Mouse (Mus musculus): Measurements from ENCODE around the gene Dact2. TPM values are rescaled to one million over a fixed set of nuclear protein-coding genes. Genes with fewer than 3 reads are reported as not detected.

The Dact2 gene
- total RNA-seq, 2 experiments from 2014 or later: 1.8 to 1.9 TPM

DNA sequence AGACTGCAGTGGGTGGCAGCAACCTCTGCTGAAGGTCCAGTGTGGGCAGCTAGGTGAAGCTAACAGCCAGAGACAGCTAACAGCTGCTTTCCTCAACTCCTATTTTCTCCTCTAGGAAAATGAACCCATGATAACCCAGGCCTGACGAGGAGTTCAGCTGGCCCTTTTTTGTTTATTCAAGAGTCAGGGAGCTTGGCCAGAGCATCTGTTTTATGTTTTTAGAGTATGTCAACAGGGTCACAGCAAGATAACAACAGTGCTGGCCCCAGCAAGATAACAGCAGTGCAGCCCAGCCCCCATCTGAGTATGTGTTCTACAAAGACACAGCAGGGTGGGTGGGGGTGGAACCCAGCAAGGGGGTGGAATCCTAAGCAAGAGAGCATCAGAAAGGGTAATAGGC, 30.6 kb downstream of the Dact2 start:
- peak; percentile 27 for DNase-seq

DNA sequence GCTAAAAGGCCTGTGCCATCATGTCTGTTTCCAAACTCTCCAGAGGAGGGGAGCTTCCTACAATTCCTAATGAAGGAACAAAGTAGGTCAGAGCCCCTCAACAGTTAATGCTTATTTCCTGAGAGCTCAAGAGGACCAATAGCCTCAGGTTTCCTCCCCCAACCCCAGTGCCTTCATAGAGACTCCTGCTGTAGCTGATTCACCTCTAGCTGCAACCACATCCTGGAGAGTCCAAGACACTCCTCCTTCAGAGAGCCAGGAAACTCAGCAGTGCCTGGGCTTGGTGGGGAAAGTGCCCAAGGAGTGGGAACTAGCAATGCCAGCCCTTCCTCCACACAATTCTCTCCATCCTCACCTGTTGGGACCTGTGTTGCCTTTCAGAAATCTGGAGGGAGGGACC, 31.4 kb downstream of the Dact2 start:
- DNase-seq: no peak

DNA sequence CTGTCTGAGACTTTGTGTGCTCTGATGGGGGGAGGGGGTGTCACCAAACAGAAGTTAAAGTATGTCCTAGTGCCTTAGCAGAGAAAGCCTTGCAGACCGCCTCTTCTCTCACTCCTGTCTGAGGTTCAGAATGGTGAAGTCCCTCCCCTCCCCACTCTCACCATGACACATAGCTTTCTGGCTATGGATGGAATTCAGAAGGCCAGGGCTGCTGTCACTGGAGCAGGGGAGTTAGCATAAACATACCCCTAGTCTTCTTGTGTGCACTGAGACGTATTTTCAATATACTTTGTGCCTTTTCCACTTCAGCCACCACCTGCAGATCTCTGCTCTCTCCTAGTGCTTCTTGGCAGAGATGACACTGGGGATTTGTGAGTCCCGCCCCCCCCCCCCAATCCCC, 31.9 kb downstream of the Dact2 start:
- no peak for DNase-seq

DNA sequence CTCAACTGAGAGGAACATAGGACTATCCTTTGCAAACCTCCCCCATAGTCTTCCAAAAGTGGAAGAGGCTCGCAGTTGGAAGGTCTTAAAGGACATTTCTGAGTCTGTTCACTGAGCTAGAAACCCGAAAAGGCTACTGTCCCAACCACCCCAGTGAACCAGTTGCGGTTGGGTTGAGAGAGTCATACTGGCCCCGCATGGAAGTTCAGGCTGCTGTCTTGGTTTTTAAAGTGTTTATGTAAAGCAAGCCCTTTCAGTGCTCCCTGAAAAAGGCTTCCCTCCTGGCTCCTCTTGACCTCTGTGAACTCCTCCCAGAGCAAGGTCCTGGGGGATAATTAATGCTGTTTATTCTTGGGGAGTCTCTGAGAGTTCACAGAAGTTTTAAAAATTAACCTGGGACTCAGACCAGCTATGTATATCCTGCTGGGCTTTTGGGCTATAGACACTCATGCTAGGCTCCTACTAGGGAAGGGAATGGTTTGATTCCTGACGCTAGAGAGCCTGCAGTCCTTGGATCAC, 33.1 kb downstream of the Dact2 start:
- no peak for DNase-seq

DNA sequence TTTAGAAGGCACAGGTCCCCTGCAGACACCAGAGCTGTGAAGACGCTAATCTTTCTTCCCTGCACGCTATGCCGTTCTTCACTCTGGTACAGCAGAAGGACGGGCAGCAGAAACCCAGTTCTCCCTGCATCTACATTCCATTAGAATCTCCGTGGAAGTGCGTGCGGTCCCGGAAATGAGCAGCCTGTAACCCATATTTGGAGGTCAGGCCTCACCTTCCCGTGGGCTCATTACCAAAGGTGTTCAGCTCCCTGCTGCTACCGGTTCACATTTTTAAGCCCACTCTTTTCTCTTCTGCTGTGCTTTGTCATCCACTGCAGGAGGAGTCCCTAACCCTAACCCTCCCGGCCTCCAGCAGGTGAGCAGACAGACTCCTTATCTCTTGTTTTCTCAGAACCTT, 34.7 kb downstream of the Dact2 start:
- no peak for DNase-seq

DNA sequence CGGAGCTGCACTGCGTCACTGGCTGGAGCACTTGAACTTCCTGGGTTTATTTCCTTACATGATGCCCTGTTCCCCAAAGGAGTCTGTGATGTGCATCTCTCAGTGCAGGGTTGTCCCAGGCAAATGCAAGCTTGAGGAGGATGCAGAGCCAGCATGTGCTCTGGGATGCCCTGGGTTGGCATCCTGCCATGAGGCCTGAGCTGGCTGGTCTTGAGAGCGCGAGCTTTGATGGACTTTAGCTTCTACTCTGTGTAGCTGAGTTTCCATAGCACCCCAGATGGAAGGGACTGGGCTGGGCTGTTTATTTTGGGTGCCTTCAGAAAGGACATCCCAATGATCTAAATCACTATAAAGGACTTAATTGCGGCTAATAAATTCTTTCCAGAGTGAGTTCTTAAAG, 36.5 kb downstream of the Dact2 start:
- DNase-seq: no peak

DNA sequence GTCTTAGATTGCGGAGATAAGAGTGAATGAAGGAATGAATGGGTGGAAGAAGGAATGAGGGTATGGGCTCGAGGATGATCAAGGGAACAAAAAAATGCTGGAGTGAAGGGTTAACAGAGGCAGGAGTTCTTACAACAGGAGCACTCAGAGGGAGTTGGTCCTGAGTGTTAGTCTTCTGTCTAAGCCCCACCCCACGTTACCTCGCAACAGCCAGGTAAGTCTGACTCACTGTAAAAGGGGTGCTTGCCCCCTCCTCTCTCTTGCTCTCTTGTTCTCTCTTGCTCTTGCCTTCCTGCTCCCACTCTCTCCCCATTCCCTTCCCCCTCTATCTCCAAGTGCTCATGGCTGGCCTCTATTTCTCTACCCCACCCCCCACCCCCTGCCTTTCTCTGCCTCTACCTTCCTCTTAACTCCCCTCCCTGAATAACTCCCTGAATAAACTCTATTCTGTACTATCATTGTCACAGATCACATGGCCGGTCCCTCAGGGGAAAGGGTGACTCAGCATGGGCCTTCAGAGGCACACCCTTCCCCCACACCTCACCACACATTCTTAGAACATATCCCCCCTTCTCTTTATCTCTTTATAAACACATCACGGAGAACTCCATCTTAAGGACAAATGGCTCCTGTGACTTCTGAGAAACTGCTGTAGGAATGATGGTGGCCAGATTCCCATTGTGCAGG, 37.2 kb downstream of the Dact2 start:
- DNase-seq: no peak

DNA sequence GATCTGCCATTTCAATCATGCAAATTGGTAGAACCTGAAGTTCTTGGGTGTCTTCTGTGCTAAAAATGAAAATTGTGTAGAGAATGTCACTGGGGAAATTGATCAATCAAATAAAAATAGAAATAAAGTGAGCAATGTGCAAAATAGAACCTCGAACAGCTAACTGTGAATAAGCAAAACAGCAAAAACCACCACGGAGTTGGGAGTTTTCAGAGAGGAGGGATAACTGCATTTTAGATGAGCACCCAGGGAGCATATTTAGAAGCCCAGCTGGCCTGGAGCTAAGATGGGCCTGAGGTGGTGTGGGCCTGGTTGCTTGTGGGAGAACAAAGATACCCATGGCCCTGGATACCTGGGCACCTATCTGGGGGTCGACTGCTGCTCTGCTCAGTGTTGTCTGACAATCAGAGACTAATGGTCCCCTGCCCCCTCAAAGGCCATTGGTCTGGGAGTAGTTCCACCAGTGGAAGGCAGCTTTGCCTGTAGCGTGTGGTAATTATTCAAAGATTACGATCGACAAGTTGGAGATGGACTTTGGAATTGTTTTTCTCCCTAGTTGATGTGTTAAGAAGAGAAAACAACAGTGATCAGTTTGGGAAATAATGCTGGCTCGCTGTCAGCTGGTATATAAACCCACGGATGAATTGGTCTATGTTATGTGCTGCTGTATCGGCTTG, 38.0 kb downstream of the Dact2 start:
- DNase-seq: no peak

DNA sequence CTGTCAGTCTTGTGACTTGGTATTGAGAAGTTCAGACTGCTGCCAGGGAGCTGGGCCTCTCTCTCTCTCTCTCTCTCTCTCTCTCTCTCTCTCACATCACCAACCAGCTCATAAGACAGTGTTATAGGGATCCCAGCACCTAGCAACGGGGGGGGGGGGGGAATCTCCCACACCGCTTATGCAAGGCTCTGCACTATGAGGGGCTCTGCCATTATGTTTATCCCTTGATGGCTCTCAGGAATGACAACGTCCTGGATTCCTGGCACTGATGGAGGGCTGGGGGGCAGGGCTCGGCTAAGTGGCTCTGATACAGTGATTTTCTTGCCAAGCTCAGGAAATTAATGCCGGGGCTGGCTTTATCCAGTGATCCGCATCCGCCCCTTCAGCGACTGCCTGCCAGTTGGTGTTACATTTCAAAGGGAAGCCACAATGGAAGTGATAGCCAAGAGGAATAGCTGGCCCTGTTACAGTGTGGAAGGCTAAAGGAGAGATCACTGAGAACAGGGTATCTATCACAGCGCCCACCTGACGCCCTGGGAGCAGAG, 38.7 kb downstream of the Dact2 start:
- DNase-seq: peak; percentile 32

DNA sequence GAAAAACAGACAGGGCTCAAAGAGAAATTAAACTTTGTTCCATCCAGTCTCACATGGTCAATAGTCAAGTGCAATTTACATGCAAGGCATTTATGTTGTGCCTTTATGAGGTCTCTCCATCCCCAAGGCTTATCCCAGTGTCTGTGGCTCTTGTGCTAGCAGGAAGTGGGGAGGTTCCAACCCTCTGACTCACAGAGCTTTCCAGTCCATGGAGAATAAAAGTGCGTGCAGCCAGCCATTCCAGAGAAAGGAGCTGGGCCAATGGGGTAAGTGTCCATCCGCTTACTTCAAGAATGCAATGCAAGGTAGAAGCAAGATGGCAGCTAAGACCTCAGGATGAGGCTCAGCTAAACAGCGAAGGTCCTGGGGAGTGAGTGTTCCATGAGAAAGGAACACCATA, 43.3 kb downstream of the Dact2 start:
- no peak for DNase-seq

DNA sequence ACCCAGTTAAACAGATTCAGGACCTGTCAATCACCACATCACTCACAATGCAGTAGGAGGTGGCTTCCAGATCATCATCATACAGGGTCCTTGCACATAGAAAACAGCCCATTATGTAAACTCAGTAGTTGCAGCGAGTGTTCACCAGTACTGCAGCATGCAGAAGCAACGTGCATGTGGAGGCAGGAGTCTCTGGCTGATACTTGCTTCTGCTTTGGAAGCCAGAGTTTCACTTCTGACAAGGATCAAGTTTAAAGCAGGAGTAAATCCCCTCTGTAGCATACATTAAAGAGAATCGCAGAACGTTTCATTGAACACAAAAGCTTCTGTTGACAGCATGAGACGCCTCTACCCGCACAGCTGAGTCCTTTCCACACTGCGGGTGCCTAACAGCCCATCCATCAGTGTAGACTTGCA, 46.3 kb downstream of the Dact2 start:
- DNase-seq: no peak

Other genes with a start within 250 kb of the Dact2 start
- not detected for gene Gm7356, start 200.6 kb downstream of the Dact2 start, total RNA-seq (2021)
- not detected for gene Gm7358, start 144.8 kb downstream of the Dact2 start, total RNA-seq (2021)
- 10 to 100 TPM; 23.4 to 28.1 TPM for gene Smoc2, start 75.2 kb upstream of the Dact2 start, total RNA-seq (2021)